Mouse (Mus musculus): ENCODE data around the gene Znhit3. TPM values are rescaled to one million over a fixed set of nuclear protein-coding genes. Genes with fewer than 3 reads are reported as not detected.
A peak's percentile ranks its signal among the peaks of the same experiment; 100 is the strongest.

Znhit3 gene
- polyA plus RNA-seq, 1 experiment: 44.7 TPM

GRCm38 (mm10) chr11:84919276-84919675 is 3.1 kb upstream of the Znhit3 start:
- 17% methylated on average over 3 of the region's 3 CpGs for WGBS

DNA sequence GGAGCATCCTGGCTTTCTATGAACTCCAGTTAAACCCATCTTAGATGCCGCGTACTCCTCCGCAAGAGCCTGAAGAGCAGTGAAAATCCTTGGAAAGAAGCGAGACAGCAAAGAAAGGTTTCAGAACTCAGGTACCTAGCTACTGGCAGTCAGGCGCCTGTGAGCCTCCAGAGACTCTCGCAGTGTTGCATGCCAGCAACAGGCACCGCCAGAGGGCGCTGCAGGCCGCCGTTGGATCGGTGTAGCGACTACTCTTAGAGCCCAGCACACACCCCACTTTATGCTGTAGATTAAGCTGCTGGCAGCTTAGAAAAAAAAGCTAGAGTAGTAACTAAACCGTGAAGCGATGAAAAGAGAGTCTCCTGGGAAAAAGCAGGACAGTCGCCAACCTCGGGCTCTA is 2.3 kb upstream of the Znhit3 start:
- Histone ChIP-seq H3K27me3 (ENCODE audit: control insufficient read depth, insufficient read depth, low read length) (no peaks in the 10 kb centered on the region), H3K27ac (ENCODE audit: insufficient read depth, low read length) (no peak overlapping the region), H3K4me3 (replicated peaks; ENCODE audit: insufficient read depth, low read depth, low read length) (no peak overlapping the region), H3K4me1 (ENCODE audit: control insufficient read depth, insufficient read depth, low read length) (no peaks in the 10 kb centered on the region; the same call in 1 of the 2 replicates)
- 2% methylated on average over 16 of the region's 16 CpGs for WGBS
- DNase-seq: peak; percentile 87 to 95
- peak; percentile 93 for TF ChIP-seq CTCF (IDR thresholded peaks at IDR 0.05; ENCODE audit: borderline replicate concordance, insufficient read depth, low read depth, low read length)
- no peak for TF ChIP-seq POLR2A (IDR thresholded peaks at IDR 0.05; ENCODE audit: borderline replicate concordance, insufficient read depth, low read length)

More at GRCm38 (mm10) chr11:84919276-84919675, 3.1 kb upstream of the Znhit3 start:
- Histone ChIP-seq H3K27me3 (ENCODE audit: control insufficient read depth, insufficient read depth, low read length) (no peaks in the 10 kb centered on the region), H3K27ac (ENCODE audit: insufficient read depth, low read length) (no peak overlapping the region), H3K4me1 (ENCODE audit: control insufficient read depth, insufficient read depth, low read length) (no peaks in the 10 kb centered on the region; the same call in 1 of the 2 replicates), H3K4me3 (replicated peaks; ENCODE audit: insufficient read depth, low read depth, low read length) (no peak overlapping the region)
- TF ChIP-seq POLR2A (IDR thresholded peaks at IDR 0.05; ENCODE audit: borderline replicate concordance, insufficient read depth, low read length) (no peak), CTCF (IDR thresholded peaks at IDR 0.05; ENCODE audit: borderline replicate concordance, insufficient read depth, low read depth, low read length) (peak; percentile 38; the same call in 1 of the 2 replicates)
- peak in 1 of 2 experiments; percentile 32 for DNase-seq

GRCm38 (mm10) chr11:84916703-84917300 is 636 bp upstream of the Znhit3 start:
- Histone ChIP-seq H3K27me3 (ENCODE audit: control insufficient read depth, insufficient read depth, low read length) (no peaks in the 10 kb centered on the region), H3K4me1 (ENCODE audit: control insufficient read depth, insufficient read depth, low read length) (no peaks in the 10 kb centered on the region; the same call in 1 of the 2 replicates), H3K27ac (ENCODE audit: insufficient read depth, low read length) (no peak overlapping the region; the same call in 1 of the 2 replicates), H3K4me3 (replicated peaks; ENCODE audit: insufficient read depth, low read depth, low read length) (peak overlapping the region; percentile 65)
- TF ChIP-seq CTCF (IDR thresholded peaks at IDR 0.05; ENCODE audit: borderline replicate concordance, insufficient read depth, low read depth, low read length): no peak
- DNase-seq: peak in 1 of 2 experiments; percentile 16
- 44% methylated on average over 7 of the region's 7 CpGs for WGBS

DNA sequence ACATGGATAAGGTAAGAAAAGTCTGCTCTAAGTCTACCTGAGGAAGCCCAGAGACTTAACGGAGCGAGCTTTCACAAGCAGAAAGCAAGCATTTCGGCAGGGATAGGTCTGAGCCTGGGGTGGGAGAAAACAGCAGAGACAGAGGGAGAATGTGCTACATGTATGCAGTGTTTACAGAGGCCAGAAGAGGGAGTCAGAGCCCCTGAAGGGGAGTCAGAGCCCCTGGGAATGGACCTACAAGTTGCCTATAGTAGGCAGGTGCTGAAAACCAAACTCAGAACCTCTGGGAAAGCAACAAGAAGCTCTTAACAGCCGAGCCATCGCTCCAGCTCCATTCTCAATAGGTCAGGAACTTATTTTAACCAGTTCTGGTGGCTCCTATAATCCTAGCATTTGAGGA is 1.5 kb downstream of the Znhit3 start:
- Histone ChIP-seq H3K27me3 (ENCODE audit: control insufficient read depth, insufficient read depth, low read length) (no peaks in the 10 kb centered on the region), H3K4me3 (replicated peaks; ENCODE audit: insufficient read depth, low read depth, low read length) (no peak overlapping the region), H3K27ac (ENCODE audit: insufficient read depth, low read length) (no peak overlapping the region), H3K4me1 (ENCODE audit: control insufficient read depth, insufficient read depth, low read length) (no peaks in the 10 kb centered on the region; the same call in 1 of the 2 replicates)
- DNase-seq: no peak
- 82% methylated on average over 5 of the region's 5 CpGs for WGBS
- TF ChIP-seq POLR2A (IDR thresholded peaks at IDR 0.05; ENCODE audit: borderline replicate concordance, insufficient read depth, low read length): no peak
- TF ChIP-seq CTCF (IDR thresholded peaks at IDR 0.05; ENCODE audit: borderline replicate concordance, insufficient read depth, low read depth, low read length): no peak

- no peaks in the 10 kb centered on the region for H3K4me1 ChIP-seq (ENCODE audit: control insufficient read depth, insufficient read depth, low read length)
- H3K27me3 ChIP-seq (ENCODE audit: control insufficient read depth, insufficient read depth, low read length): no peaks in the 10 kb centered on the region
- no peak overlapping the region for H3K4me3 ChIP-seq (replicated peaks; ENCODE audit: insufficient read depth, low read depth, low read length)
- WGBS: 7% methylated on average over 4 of the region's 4 CpGs
- H3K27ac ChIP-seq (ENCODE audit: insufficient read depth, low read length): no peak overlapping the region
- TF ChIP-seq POLR2A (IDR thresholded peaks at IDR 0.05; ENCODE audit: borderline replicate concordance, insufficient read depth, low read length) (no peak), CTCF (IDR thresholded peaks at IDR 0.05; ENCODE audit: borderline replicate concordance, insufficient read depth, low read depth, low read length) (no peak)
- DNase-seq: no peak
Measured at GRCm38 (mm10) chr11:84910411-84910810, 5.8 kb downstream of the Znhit3 start.

DNA sequence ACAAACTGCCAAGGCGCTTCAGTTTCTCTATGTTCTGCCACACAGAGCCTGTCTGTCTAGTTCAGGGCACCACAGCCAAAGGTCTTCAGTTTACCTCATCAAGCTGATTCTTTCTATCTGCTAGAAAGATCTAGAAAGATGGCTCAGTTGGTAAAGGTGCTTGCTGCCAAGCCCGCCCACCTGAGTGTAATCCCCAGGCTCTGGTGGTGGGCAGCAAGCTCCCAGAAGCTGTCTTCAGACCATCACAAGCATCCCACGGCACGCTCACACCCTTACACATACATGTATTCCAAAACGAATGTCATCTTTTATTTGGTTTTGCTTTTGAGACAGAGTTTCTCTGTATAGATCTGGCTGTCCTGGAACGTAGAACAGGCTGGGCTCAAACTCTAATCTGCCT is 7.7 kb downstream of the Znhit3 start:
- H3K4me1 ChIP-seq (ENCODE audit: control insufficient read depth, insufficient read depth, low read length): no peaks in the 10 kb centered on the region
- no peak for DNase-seq
- no peaks in the 10 kb centered on the region for H3K27me3 ChIP-seq (ENCODE audit: control insufficient read depth, insufficient read depth, low read length)
- WGBS: 90% methylated on average over 6 of the region's 6 CpGs
- no peak for TF ChIP-seq CTCF (IDR thresholded peaks at IDR 0.05; ENCODE audit: borderline replicate concordance, insufficient read depth, low read depth, low read length)
- no peak for TF ChIP-seq POLR2A (IDR thresholded peaks at IDR 0.05; ENCODE audit: borderline replicate concordance, insufficient read depth, low read length)
- H3K4me3 ChIP-seq (replicated peaks; ENCODE audit: insufficient read depth, low read depth, low read length): no peak overlapping the region
- no peak overlapping the region for H3K27ac ChIP-seq (ENCODE audit: insufficient read depth, low read length)

DNA sequence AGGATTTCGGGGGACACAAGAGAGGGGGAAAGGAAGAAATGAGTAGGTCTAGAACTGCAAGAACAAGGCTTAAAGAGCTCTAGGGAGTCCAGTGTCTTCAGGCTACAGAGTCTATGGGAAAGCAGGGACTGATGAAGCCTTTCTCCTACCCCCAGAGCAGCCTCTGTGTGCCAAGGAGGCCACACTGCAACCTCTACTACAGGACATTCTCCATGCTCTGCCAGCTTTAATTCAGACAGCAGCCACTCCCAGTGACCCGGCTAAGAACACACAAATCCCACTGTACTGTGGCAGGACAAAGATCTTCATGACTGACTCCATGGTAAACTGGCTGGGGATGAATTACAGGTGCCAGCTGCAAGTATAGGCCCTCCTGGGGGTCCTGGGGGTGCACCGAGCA is 9.1 kb downstream of the Znhit3 start:
- no peaks in the 10 kb centered on the region for H3K4me1 ChIP-seq (ENCODE audit: control insufficient read depth, insufficient read depth, low read length)
- no peak for TF ChIP-seq POLR2A (IDR thresholded peaks at IDR 0.05; ENCODE audit: borderline replicate concordance, insufficient read depth, low read length)
- TF ChIP-seq CTCF (IDR thresholded peaks at IDR 0.05; ENCODE audit: borderline replicate concordance, insufficient read depth, low read depth, low read length): no peak
- H3K4me3 ChIP-seq (replicated peaks; ENCODE audit: insufficient read depth, low read depth, low read length): no peak overlapping the region
- WGBS: 75% methylated on average over 3 of the region's 3 CpGs
- no peak for DNase-seq
- no peaks in the 10 kb centered on the region for H3K27me3 ChIP-seq (ENCODE audit: control insufficient read depth, insufficient read depth, low read length)
- H3K27ac ChIP-seq (ENCODE audit: insufficient read depth, low read length): no peak overlapping the region

GRCm38 (mm10) chr11:84904597-84905144 is 11.5 kb downstream of the Znhit3 start:
- TF ChIP-seq POLR2A (IDR thresholded peaks at IDR 0.05; ENCODE audit: borderline replicate concordance, insufficient read depth, low read length) (no peak), CTCF (IDR thresholded peaks at IDR 0.05; ENCODE audit: borderline replicate concordance, insufficient read depth, low read depth, low read length) (no peak)
- 75% methylated on average over 9 of the region's 9 CpGs for WGBS
- Histone ChIP-seq H3K27ac (ENCODE audit: insufficient read depth, low read length) (no peak overlapping the region), H3K27me3 (ENCODE audit: control insufficient read depth, insufficient read depth, low read length) (no peaks in the 10 kb centered on the region), H3K4me1 (ENCODE audit: control insufficient read depth, insufficient read depth, low read length) (no peaks in the 10 kb centered on the region), H3K4me3 (replicated peaks; ENCODE audit: insufficient read depth, low read depth, low read length) (no peak overlapping the region)
- DNase-seq: no peak

Data from cerebellum, adult 2 months (tissue).